Mouse (Mus musculus) thymus, adult 18-20 months (tissue): ENCODE results near the gene Ubl3.

Experiments
- DNase-seq, 2 experiments: peaks; one replicate each; pipeline ENCODE4 v3.0.0; 2022; ENCODE audit warnings: mixed read lengths in 2 of 2

The Ubl3 gene

GRCm38 (mm10) chr5:148468626-148469441 is 83.8 kb downstream of the Ubl3 start:
- DNase-seq: no peak

GRCm38 (mm10) chr5:148466933-148467607 is 85.5 kb downstream of the Ubl3 start:
- DNase-seq: no peak

- DNase-seq: no peak
These were observed 86.5 kb downstream of the Ubl3 start for GRCm38 (mm10) chr5:148466116-148466515.

GRCm38 (mm10) chr5:148465091-148465490 is 87.5 kb downstream of the Ubl3 start:
- no peak for DNase-seq

- no peak for DNase-seq
These were observed 88.1 kb downstream of the Ubl3 start for GRCm38 (mm10) chr5:148464489-148464888.

GRCm38 (mm10) chr5:148463783-148464294 is 88.8 kb downstream of the Ubl3 start:
- no peak for DNase-seq
